Mouse (Mus musculus) liver, postnatal 0 days (tissue): Measurements from ENCODE around the gene Ddx11. TPM values are rescaled to one million over a fixed set of nuclear protein-coding genes. Genes with fewer than 3 reads are reported as not detected.
A peak's percentile ranks its signal among the peaks of the same experiment; 100 is the strongest.

Source experiments
- ATAC-seq: fragments of 200-750 bp; cut with Nextera tagmentation; 2 replicates; pipeline ENCODE4 v1.8.0; 2017; ENCODE audit warnings: mild to moderate bottlenecking, moderate library complexity
- DNase-seq: peaks from one replicate; pipeline ENCODE4 v3.0.0-alpha.2; 2016
- H3K27ac ChIP-seq: fragments of 300-500 bp; sonication (generic); 2 replicates; pipeline ENCODE4 v1.5.1; 2014; ENCODE audit warnings: antibody characterized with exemption, moderate library complexity, mild to moderate bottlenecking, low read depth
- H3K27me3 ChIP-seq: fragments of 300-500 bp; sonication (generic); 2 replicates; pipeline ENCODE4 v1.6.1; 2014; ENCODE audit warnings: low read length, control low read depth, mixed read lengths; ENCODE audit not compliant: insufficient read depth
- H3K36me3 ChIP-seq: fragments of 300-500 bp; sonication (generic); replicated peaks from 2 replicates; pipeline ENCODE4 v1.6.1; 2014; ENCODE audit warnings: mild to moderate bottlenecking, control low read depth, low read length, moderate library complexity, mixed read lengths; ENCODE audit not compliant: insufficient read depth
- H3K4me1 ChIP-seq: fragments of 300-500 bp; sonication (generic); 2 replicates; pipeline ENCODE4 v1.6.1; 2014; ENCODE audit warnings: antibody characterized with exemption, mild to moderate bottlenecking, control low read depth; ENCODE audit not compliant: insufficient read depth
- H3K4me2 ChIP-seq: fragments of 300-500 bp; sonication (generic); 2 replicates; pipeline ENCODE4 v1.6.1; 2014; ENCODE audit warnings: low read depth, mild to moderate bottlenecking, low read length, moderate library complexity, mixed read lengths
- H3K4me3 ChIP-seq: fragments of 300-500 bp; sonication (generic); 2 replicates; pipeline ENCODE4 v1.5.1; 2014; ENCODE audit warnings: low read depth, low read length
- H3K9ac ChIP-seq: fragments of 300-500 bp; sonication (generic); replicated peaks from 2 replicates; pipeline ENCODE4 v1.6.1; 2014; ENCODE audit warnings: mild to moderate bottlenecking, moderate library complexity
- H3K9me3 ChIP-seq: fragments of 300-500 bp; sonication (generic); 2 replicates; pipeline ENCODE4 v1.6.1; 2016; ENCODE audit warnings: mild to moderate bottlenecking, control low read depth, low read length, mixed read lengths
- CTCF ChIP-seq: sonication (generic); IDR thresholded peaks from 2 replicates; pipeline ENCODE4 v1.5.1; 2016; ENCODE audit warnings: antibody characterized with exemption, low read depth
- EP300 ChIP-seq: IDR thresholded peaks from 2 replicates; pipeline ENCODE4 v1.6.1; 2016; ENCODE audit warnings: antibody characterized with exemption, low read depth, mild to moderate bottlenecking
- WGBS: fragments of 180-500 bp; shearing (Covaris S2); extraction: QIAGEN DNeasy Blood & Tissue Kit; methylation state at CpG from one replicate; pipeline ENCODE4 v1.1.7; 2014; ENCODE audit not compliant: insufficient replicate concordance; 5-methylcytosine and 5-hydroxymethylcytosine counted together
- polyA plus RNA-seq: library from polyadenylated mRNA; unstranded; fragments of >200 nt; fragmentation: Nextera tagmentation; extraction: Ambion mirVana; gene quantifications from 2 replicates; pipeline ENCODE4 v1.2.1, GENCODE M21; 2015

The Ddx11 gene
- polyA plus RNA-seq, 1 experiment from 2014 or later: 2.0 TPM

GRCm38 (mm10) chr17:66108198-66108597, 15.1 kb upstream of the Ddx11 start:
- no peak overlapping the region for H3K9ac ChIP-seq
- peaks cover 23% of the 10 kb centered on the region for H3K4me1 ChIP-seq
- H3K4me3 ChIP-seq: no peak overlapping the region
- DNase-seq: no peak
- TF ChIP-seq CTCF (no peak), EP300 (no peak)
- no peak for ATAC-seq
- 0 out of 2 replicates have a peak overlapping the region, but pooled peaks have one; percentile 16 for H3K27ac ChIP-seq
- WGBS: 58% methylated on average over 4 of the region's 4 CpGs
- H3K27me3 ChIP-seq: no peaks in the 10 kb centered on the region
- H3K9me3 ChIP-seq: no peaks in the 10 kb centered on the region
- no peak overlapping the region for H3K4me2 ChIP-seq
- H3K36me3 ChIP-seq: no peaks in the 10 kb centered on the region

GRCm38 (mm10) chr17:66110746-66111145, 12.6 kb upstream of the Ddx11 start:
- 23% methylated on average over 6 of the region's 6 CpGs for WGBS
- ATAC-seq: 0 out of 2 replicates have a peak, but pooled peaks have one; percentile 7
- H3K27ac ChIP-seq: peak overlapping the region; percentile 81

GRCm38 (mm10) chr17:66111402-66111959, 11.8 kb upstream of the Ddx11 start, which contains the start of gene Washc1:
Washc1 (plus strand) TSS chr17:66111545.
- peak within 1 kb of the TSS; percentile 81 for H3K27ac ChIP-seq
- H3K27me3 ChIP-seq: no peaks in the 10 kb centered on the region
- H3K4me1 ChIP-seq: peaks cover 26% of the 10 kb centered on the region
- peak; percentile 98 for ATAC-seq
- H3K36me3 ChIP-seq: peaks cover 21% of the 10 kb centered on the region
- no peaks in the 10 kb centered on the region for H3K9me3 ChIP-seq
- peak within 1 kb of the TSS; percentile 94 for H3K4me3 ChIP-seq
- peak; percentile 95 for DNase-seq
- H3K9ac ChIP-seq: peak within 1 kb of the TSS; percentile 81
- under 1% methylated on average over 38 of the region's 41 CpGs for WGBS
- no peak for TF ChIP-seq EP300
- TF ChIP-seq CTCF: peak; percentile 20; the same call in 1 of the 2 replicates
- peak within 1 kb of the TSS; percentile 68 for H3K4me2 ChIP-seq

More at GRCm38 (mm10) chr17:66110746-66111145, 12.6 kb upstream of the Ddx11 start:
- Histone ChIP-seq H3K27me3 (no peaks in the 10 kb centered on the region), H3K4me2 (peak overlapping the region; percentile 68), H3K4me3 (peak overlapping the region; percentile 94), H3K9ac (peak overlapping the region; percentile 81), H3K4me1 (peaks cover 26% of the 10 kb centered on the region), H3K9me3 (no peaks in the 10 kb centered on the region), H3K36me3 (peaks cover 13% of the 10 kb centered on the region)
- no peak for DNase-seq
- no peak for TF ChIP-seq EP300
- no peak for TF ChIP-seq CTCF

- Histone ChIP-seq H3K4me1 (peaks cover 26% of the 10 kb centered on the region), H3K9me3 (no peaks in the 10 kb centered on the region), H3K36me3 (peaks cover 27% of the 10 kb centered on the region), H3K4me3 (peak overlapping the region; percentile 94), H3K27ac (peak overlapping the region; percentile 81; the same call in 1 of the 2 replicates), H3K4me2 (peak overlapping the region; percentile 68), H3K9ac (peak overlapping the region; percentile 81), H3K27me3 (no peaks in the 10 kb centered on the region)
- DNase-seq (no peak), ATAC-seq (no peak)
- WGBS: 25% methylated on average over 4 of the region's 4 CpGs
- TF ChIP-seq CTCF: no peak
- TF ChIP-seq EP300: no peak
Observed at GRCm38 (mm10) chr17:66112166-66112565, 11.2 kb upstream of the Ddx11 start.

- Histone ChIP-seq H3K36me3 (peaks cover 41% of the 10 kb centered on the region), H3K4me2 (no peak overlapping the region), H3K9ac (no peak overlapping the region), H3K4me1 (peaks cover 6% of the 10 kb centered on the region; the same call in 1 of the 2 replicates), H3K27me3 (no peaks in the 10 kb centered on the region), H3K27ac (no peak overlapping the region), H3K4me3 (no peak overlapping the region), H3K9me3 (no peaks in the 10 kb centered on the region)
- ATAC-seq: no peak
- 91% methylated on average over 8 of the region's 8 CpGs for WGBS
- no peak for TF ChIP-seq CTCF
- TF ChIP-seq EP300: no peak
- no peak for DNase-seq
Observed at GRCm38 (mm10) chr17:66118991-66119390, 4.3 kb upstream of the Ddx11 start.

GRCm38 (mm10) chr17:66120701-66121100, 2.6 kb upstream of the Ddx11 start:
- H3K4me2 ChIP-seq: no peak overlapping the region
- H3K27ac ChIP-seq: no peak overlapping the region
- WGBS: 72% methylated on average over 1 of the region's 1 CpGs
- peaks cover 5% of the 10 kb centered on the region for H3K4me1 ChIP-seq
- H3K9me3 ChIP-seq: no peaks in the 10 kb centered on the region
- DNase-seq (no peak), ATAC-seq (no peak)
- peaks cover 35% of the 10 kb centered on the region for H3K36me3 ChIP-seq
- TF ChIP-seq EP300 (no peak), CTCF (no peak)
- H3K4me3 ChIP-seq: no peak overlapping the region
- H3K27me3 ChIP-seq: no peaks in the 10 kb centered on the region
- H3K9ac ChIP-seq: no peak overlapping the region
